Mouse (Mus musculus) monocyte, adult 2 months (primary cell): Measurements from ENCODE around the gene Snrk.

Experiments
- DNase-seq, 2 experiments: peaks; one replicate each; pipeline ENCODE4 v3.0.0; 2022; ENCODE audit warnings: low spot score in 2 of 2, low read depth in 1 of 2

The Snrk gene

DNA sequence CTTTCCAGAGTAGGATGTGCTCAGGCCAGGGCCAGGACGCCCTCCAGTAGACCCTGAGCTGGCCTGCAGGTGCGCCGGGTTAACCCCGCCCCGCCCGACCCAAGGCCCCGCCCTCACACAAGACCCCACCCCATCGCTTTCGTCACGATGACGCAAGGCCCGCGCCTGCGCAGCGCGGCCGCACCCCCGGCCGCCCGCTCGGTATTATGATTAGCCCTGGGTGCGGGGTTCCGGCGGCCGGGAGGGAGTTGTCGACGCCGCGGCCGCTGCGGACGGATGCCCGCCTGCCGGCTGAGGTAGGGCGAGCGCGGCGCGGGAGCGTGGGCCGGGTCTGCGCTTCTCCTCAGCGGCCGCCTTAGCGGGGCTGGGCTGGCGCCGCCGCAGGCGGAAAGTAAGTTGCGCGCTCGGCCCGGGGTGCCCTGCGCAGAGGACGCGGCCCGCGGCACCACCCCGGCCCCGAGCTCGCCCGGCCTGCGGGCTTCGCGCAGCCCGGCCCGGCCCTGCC, at the start of gene Snrk:
Gene Snrk (plus strand): TSS at position 155 of the 505 bp plus-strand sequence.
- DNase-seq: peak; percentile 41 to 61

DNA sequence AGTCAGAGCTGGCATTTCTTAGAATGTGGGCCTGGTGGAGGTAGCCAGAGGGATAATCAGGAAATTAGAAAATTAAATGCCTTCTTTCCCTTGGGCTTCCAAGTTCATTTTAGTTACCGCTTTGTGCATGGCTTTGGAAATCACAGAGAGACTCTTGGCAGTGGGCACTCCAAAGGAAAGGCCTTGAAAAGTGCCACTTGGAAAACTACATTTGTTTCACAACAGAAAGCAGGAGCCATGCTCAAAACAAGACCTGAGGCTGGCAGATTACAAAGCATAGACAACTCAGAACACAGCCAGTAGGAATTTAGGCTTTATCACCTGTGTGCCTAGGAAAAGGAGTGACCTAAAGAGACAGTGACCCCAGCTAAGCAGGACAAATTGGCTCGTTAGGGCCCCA, 49.4 kb upstream of the Snrk start:
- no peak for DNase-seq

DNA sequence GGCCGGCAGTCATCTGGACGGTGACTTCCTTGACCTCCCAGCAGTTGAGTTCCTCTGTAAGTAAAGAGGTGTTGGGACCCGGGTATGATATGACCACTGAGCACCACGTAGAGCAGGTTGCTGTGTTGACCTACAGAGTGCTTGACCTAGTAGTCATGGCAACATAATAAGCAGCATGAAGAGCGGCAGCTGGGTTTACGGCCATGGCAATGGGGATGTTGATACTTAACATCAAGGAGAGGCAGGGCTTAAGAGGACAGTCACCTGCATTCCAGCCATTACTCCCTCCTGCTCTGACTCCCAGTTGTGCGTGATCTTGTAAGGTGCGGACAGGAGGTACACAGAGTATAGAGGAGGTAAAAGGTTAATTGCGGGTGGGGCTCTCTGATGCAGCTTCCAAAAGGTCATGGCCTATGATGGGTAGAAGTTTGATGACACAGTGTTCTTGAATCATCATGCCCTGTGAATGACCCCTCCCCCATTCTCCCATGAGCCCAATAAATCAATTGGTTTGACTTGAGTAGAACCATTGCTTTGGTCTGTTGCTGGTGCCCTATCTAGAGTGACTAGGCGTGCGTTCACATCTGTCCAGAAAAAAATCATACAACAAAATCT, 47.4 kb upstream of the Snrk start:
- DNase-seq: no peak

DNA sequence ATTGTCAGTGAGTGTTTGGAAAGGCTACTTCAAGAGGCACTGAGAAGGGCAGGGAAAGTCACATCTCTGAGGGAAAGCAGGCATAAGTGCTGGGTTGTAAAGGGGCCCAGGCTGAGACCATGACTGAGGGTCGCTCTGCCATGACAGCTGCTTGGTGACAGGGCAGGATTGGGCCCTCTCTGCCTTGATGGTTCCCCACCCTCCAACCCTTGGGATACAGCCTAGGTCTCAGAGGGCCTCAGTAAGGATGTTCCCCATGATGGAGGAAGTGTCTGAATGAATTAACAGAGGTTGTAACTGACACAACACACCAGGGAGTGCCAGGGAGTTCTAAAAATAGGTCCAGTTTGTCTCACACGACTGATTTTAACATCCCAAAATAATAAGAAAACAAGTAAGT, 43.1 kb upstream of the Snrk start:
- no peak for DNase-seq

DNA sequence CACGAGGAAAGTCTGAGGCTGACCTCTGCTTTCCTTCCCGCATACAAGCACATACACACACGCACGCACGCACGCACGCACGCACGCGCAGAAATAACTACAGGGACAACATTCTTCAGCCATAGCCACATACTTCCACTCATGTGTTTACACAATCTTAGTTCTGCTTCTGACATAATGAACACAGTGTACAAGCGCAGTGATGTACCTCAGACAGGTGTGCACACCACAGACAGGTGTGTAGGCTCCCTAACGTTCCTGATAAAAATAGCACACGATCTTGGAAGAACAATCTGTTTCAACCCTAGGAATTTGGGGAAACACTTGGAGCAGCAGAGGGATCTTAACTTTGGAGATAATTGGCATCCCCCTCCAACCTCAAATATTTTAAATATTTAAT, 42.5 kb upstream of the Snrk start:
- no peak for DNase-seq

DNA sequence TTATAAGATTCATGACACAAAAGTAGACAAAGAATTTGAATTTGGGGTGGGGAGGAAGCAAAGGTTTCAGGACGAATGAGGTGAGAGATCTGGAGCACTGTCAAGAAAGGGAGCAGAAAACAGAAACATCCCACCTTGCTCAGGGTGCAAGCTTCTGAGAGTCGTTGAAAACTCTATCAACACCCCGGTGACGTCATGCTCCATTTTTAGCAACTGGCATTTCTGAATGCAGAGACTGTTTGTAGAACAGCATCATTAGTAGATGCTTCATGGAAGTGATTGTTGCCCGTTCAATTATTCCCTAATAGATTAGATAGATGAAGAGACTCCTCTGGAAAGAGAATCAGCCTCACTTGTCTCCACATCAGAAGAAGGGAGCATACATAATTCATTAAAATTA, 38.6 kb upstream of the Snrk start:
- no peak for DNase-seq

DNA sequence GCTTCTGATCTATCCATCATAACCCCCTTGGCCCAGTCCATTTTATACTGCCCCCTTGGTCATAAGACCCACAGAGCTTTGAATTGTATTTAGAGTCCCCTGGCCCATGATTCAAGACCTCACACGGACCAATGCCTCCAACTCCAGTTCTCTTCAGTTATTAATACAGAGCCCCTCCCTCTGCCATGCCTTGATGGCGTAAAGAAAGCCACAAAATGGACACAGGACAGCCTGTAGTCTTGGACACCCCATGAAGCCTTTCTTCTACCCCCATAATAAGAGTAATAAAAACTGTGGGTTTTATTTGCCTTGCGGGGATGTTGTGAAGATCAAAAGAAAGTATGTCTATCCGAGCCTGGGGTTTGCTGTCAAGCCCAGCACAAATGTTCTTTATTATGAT, 33.4 kb upstream of the Snrk start:
- DNase-seq: no peak

DNA sequence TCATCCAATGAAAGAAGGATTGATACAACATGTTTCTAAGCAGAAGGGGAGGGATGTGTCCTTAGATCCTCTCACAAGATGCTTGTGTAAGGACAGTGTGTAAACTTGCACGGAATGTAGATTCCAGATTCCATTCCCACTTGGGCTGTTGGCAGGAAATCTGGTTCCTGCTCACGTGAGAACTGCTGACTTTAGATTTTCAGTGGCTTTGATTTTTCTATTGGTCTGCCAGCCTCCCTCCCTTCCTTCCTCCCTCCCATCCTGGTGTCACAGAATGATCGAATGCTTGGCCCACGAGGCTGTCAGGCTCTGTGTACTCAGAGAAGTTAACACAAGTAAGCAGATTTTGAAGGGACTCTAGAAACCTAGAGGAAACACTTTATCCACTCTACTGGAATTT, 32.9 kb upstream of the Snrk start:
- DNase-seq: no peak

DNA sequence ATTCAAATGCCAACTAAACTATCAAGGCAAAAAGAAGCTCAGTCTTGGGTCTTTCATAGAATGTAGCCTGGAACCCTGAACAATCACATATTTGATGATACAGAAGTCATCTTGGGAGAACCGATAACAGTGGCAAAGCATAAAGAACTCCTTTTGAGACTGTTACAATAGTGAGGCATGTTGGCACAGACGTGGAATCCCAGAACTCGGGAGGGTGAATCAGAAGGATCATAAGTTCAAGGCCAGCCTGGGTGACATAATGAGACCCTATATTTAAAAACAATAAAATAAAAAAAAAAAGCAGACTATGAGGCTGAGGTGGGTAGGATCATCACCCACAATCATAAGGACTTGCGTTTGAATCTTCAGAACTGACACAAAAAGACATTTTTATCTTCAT, 32.4 kb upstream of the Snrk start:
- DNase-seq: no peak

DNA sequence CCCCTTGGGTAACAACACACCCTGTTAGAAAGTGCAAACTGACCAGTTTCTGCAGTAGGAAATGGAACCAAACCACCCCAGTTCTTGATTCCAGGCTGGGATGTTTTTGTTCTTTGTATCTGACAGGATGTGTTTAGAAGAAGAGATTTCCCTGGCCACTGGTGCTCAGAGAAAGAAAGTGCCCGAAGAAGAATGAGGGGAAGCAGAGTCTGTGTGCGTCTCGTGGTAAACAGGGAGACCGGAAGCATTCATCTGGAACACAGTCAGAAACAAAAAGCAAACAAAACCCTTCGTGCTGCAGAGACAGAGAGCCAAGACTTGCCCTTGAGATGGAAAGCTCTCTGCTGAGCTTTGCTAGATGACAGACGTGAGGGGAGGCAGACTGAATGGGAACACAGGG, 32.0 kb upstream of the Snrk start:
- DNase-seq: no peak

DNA sequence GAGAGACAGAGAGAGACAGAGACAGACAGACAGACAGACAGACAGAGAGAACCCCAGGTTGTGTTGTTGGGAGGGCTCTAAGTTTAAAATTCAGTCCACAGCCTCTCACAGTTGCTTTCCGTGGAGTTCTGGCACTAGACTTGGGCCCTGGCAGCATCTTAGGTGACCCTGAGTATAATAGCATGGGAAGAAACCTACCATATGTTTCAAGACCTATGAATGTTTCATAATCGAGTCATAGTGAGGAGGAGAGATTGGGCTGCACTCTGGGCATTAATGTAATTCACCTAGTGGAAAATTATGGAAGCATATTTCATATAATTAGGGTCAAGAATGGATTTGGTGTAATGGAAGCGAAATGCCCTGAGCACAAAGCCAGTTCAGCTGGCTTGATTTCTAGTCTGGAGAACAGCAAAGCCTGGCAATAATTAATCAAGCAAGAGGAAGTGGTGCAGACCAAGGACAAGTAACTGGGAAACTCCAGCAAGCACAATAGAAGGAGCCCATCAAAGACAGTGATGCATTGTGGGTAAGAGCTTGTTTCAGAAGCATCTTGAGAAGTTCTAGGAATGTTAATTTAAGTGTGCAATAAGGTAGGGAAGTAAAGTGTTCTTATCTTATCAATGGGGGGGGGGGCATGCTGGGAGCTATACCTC, 31.4 kb upstream of the Snrk start:
- DNase-seq: no peak

DNA sequence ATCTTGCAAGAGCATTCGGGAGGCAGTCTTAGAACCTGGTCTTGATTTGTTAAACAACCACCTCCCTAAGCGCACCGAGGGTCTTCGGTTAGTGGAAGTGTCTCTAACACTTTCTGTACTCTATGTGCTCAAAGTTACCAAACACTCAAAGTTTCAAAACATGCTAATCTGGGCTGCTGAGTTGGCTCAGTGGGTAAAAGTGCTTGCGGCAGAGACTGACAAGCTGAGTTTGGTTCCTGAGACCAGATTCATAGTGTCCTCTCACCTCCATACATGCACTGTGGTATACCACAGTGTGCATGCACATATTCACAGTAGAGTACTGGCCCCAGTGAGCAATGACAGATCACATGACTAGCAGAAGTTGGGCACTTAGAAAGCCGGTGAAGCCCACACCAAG, 30.0 kb upstream of the Snrk start:
- DNase-seq: no peak

DNA sequence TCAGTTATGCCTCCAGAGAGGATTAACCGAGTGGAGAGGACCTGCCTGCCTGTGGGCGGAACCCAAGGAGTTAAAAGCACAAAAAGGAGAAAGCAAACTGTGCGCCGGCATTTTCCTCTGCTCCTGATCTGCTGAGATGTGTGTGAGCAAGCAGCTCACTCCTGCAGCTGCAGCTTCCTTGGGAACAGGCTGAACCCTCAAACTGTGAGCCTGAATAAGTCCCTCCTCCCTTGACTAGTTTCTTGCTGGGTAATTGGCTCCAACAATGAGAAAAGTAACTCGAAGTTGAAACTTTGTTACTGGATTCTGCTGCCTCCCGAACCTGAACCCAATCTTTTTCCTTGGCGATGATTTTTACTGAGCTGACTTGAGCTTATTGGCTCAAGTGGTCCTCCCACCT, 25.9 kb upstream of the Snrk start:
- DNase-seq: no peak

DNA sequence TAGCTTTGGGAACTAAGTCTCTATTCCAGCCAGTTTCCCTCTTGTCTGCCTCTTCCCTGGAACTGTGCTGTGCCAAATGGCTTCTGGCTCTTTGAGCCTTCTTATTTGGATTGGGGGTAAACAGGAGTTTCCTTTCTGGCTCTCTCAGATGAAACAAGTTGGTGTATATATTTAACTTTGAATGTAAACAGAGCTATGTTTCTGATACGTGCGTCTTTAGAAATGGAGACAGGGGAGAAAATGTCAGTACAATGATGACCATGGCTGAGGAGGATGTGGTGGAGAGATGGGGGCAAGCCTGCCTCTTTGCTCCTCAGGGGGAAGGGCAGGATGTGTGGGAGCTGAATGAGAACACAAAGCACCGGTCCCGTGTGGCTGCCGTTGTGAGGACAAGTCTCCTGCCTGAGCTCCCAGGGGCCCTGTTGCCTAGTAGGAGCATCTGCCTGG, 25.3 kb upstream of the Snrk start:
- DNase-seq: no peak

DNA sequence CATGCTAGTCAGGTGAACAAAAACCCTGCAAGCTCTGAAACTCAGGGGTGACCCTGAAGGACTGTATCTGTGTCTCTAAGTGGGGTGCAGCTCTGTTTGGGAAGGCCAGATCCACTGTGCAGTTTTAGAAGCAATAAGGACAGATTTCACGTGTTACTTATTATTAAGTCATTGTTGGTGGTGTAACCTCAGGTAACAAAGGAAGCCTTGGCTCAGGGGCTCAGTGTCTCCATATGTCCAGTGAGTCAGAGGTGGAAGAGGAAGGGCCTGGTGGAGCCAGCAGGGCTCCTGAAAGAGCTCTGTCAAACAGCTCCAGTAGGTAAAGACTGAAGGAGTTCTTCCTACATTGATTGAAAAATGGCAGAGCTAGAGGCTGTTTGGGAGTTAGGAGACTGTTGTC, 22.9 kb upstream of the Snrk start:
- no peak for DNase-seq

DNA sequence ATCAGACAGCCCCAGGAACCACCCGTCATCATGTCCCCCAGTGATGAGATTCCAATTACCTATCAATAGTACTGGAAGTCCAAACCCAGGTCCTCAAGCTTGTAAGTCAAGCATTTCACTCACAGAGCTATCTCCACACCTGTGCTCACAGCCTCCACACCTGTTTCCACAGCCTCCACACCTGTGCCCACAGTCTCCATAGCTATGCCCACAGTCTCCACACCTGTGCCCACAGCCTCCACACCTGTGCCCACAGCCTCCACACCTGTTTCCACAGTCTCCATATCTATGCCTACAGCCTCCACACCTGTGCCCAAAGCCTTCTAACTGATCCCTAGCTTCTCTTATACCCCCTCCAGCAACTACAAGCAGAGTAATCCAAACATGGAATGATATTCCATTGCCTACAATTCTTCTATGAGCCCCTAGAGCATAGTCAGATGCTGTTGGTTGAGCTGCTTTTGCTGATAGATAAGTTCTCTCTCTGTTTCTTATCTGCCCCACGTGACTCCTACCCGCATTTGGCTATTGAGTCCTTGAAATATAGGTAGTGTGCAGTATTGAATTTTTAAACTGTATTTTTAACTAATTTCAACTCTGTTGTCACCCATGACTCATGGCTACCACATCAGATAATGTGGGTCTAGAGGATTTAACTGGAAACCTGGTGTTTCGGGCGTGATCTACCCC, 20.1 kb upstream of the Snrk start:
- DNase-seq: no peak

DNA sequence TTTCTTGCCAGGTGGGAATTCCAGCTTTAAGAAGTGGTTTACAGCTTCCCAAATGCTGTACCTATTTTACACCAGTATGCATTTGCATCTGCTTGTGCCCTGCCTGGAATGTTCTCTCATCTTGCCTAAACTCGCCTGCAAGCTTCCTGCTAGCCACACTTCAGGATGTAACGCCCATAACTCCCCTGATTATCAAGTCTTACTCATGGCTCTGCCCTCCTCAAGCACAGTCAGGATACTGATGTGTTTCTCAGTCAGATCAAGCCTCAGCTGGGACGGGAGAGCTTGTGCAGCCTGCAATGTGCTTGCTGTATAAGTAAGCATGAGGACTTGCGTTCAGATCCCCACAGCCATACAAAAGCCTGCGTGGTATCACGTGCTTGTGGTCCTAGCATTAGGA, 19.5 kb upstream of the Snrk start:
- DNase-seq: no peak

DNA sequence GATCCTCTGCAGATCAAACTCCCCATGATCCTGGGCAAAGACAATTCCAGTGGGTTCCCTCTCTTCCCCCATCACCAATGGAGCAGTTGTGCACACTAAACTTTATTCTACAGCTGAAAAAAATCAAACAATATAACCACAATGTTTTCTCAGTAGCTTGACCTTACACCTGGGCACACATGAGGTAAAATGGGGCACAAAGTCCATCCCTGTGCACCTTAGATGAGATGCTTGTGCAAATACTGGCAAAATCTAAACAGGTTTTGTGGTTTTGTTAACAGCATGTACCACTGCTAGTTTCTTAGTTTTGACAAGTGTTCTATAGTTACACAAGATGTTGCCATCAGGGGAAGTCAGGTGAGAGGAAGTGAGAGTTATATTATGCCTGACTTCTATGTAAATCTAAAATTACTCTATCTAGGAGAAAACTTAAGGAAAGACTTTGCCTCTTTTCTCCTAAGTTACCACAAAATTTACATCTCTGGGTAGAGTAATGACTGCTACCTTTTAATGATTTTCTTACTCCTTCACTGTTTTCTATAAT, 16.4 kb upstream of the Snrk start:
- DNase-seq: no peak

DNA sequence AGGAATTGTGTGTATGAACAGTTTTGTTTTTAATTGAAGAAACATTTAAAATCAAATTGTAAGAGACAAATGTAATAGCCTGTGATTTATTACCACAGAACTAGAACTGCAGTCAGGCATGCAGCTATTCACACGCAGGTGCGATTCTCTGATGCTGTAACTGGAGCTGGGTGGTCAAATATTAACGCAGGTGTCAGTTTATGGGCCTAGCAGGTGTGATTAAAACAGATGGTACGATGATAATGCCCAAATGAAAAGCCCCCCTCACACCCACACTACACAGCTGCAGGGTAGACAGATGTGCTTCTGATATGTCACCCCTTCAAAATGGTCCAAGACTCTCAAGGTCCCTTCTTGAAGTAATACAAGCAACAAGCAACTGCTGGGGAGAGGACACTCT, 15.9 kb upstream of the Snrk start:
- no peak for DNase-seq

DNA sequence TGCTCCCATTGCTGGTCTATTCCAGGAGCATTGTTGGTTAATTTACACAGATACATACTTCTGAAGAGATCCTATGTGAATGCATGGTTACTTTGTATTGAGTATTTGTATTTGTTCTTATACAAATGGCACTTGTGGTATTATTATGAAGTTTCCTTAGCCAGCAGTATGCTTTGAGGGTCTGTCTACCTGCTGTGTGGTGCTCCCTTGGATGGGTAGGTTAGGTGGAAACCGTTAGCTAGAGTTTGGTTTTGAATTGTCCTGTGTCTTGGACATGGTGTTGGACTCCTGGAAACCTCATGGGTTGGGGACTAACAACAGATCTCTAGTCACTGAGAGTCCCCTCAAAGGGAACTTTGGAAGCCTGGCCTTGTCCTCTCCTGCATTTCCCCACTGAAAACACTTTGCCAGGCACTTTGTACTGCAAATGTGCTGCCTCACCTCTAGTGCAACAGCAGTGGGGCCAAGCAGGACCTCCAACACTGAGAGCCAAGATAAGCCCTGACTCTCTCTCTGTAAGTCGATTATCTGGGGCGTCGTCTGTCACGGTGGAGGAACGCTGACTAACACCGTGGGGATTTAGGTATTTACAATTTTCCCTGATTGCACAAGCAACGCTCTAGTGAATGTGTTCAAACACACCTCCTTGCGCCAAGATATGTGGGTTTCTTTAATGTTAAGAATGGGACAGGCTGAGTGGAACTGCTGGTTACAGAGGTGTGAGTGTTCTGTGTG, 13.3 kb upstream of the Snrk start:
- DNase-seq: no peak

DNA sequence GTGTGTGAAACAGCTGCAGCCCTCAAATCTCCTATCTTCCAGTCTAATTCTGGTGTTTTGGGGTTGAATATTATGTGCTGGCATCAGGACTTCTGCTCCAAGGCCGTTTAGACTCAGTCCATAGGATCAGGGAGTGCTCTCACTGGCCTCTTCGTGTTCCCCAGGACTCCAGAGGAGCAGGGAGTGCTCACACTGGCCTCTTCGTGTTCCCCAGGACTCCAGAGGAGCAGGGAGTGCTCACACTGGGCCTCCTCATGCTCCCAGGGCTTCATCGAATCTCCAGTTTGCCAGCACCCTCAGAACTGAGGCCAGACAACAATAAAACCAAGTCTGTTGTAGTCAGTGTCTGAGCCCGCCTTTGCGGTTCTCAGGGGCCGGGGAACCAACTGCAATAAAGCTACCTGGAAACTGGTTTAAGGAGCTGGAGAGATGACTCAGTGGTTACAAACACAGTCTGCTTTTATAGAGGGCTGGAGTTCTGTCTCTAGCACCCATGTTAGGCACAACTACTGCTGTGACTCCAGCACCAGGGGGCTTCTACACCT, 12.7 kb upstream of the Snrk start:
- DNase-seq: no peak
